8 mouse cellular contexts compared by ENCODE assay signal in the genomic region with DNA sequence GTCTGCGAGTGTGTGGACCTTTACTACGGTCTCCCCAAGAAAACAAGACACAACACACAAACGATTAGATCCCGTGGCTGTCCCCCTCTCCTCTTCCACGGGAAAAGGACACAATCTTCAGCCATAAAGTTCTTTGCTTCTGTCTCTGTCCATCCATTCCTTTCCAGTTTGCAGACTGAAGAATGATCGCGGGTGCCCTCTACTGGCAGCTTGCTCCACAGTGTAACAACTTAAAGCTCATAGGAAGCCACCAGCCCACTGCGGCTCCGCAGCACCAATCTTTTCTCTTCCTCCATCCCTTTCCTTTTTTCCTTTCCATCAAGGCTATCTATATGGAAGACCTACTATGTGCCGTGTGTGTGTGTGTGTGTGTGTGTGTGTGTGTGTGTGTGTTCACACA.
DNase-seq lines count a peak whose midpoint lies in the region; ATAC-seq and TF ChIP-seq lines count a peak whose summit lies in the region.

No protein-coding gene starts in this region.

- intact Hi-C loops in heart, adult 2 months (cut with DNase I), result loop anchor here (1.0 to 5.0 kb wide), 4 partner anchors 191 to 559 kb away; no protein-coding TSS in a partner anchor

- no peak for TF ChIP-seq POLR2A in heart, adult 2 months (IDR thresholded peaks at IDR 0.05; ENCODE audit: insufficient read depth, low read depth, low read length)
- TF ChIP-seq POLR2A in kidney, adult 2 months (IDR thresholded peaks at IDR 0.05; ENCODE audit: low read depth, low read length), result no peak

- DNase-seq in 3T3-L1 (ENCODE audit: low read depth, low spot score), result peak; percentile 81
- DNase-seq in adrenal gland, postnatal 36 days, result peak; percentile 80 to 90
- peak; percentile 64 to 82 for DNase-seq in heart, adult 2 months
- DNase-seq in kidney, adult 2 months, result peak; percentile 84
- DNase-seq in limb, embryonic 10.5 days (ENCODE audit: low spot score), result peak; percentile 90
- peak; percentile 96 for DNase-seq in midbrain, embryonic 14.5 days

- H3K9ac ChIP-seq in embryonic facial prominence, embryonic 12.5 days, result 0 out of 2 replicates have a peak overlapping the region, but pooled peaks have one; percentile 9
- H3K9ac ChIP-seq in heart, adult 2 months (ENCODE audit: low read depth, low read length), result no peak overlapping the region
- H3K9ac ChIP-seq in midbrain, embryonic 14.5 days (replicated peaks; ENCODE audit: low read length), result no peak overlapping the region
- H3K9ac ChIP-seq in stomach, embryonic 14.5 days (replicated peaks; ENCODE audit: low read depth, low read length), result no peak overlapping the region

- no peak for ATAC-seq in embryonic facial prominence, embryonic 12.5 days (ENCODE audit: insufficient number of reproducible peaks, insufficient read depth, low FRiP score, low TSS enrichment)
- peak; percentile 63 for ATAC-seq in midbrain, embryonic 14.5 days (ENCODE audit: low FRiP score, low TSS enrichment)
- peak; percentile 72; the same call in 1 of the 2 replicates for ATAC-seq in stomach, embryonic 14.5 days (ENCODE audit: insufficient number of reproducible peaks, insufficient read depth, low FRiP score, low read depth)

- no peak overlapping the region for H3K4me3 ChIP-seq in embryonic facial prominence, embryonic 12.5 days
- no peak overlapping the region for H3K4me3 ChIP-seq in heart, adult 2 months
- no peak overlapping the region for H3K4me3 ChIP-seq in kidney, adult 2 months (ENCODE audit: insufficient read depth, low read depth, low read length)
- H3K4me3 ChIP-seq in limb, embryonic 10.5 days, result no peak overlapping the region
- H3K4me3 ChIP-seq in midbrain, embryonic 14.5 days (replicated peaks; ENCODE audit: low read depth, low read length), result no peak overlapping the region
- no peak overlapping the region for H3K4me3 ChIP-seq in stomach, embryonic 14.5 days (ENCODE audit: low read depth, low read length)

- H3K79me2 ChIP-seq in heart, adult 2 months (replicated peaks; ENCODE audit: control insufficient read depth, insufficient read depth, low read length), result no peaks in the 10 kb centered on the region

- H3K9me3 ChIP-seq in embryonic facial prominence, embryonic 12.5 days, result no peaks in the 10 kb centered on the region
- H3K9me3 ChIP-seq in limb, embryonic 10.5 days (replicated peaks), result no peaks in the 10 kb centered on the region
- no peaks in the 10 kb centered on the region for H3K9me3 ChIP-seq in midbrain, embryonic 14.5 days (ENCODE audit: control insufficient read depth, low read length)
- H3K9me3 ChIP-seq in stomach, embryonic 14.5 days (ENCODE audit: control insufficient read depth, low read depth, low read length), result no peaks in the 10 kb centered on the region

- H3K4me1 ChIP-seq in embryonic facial prominence, embryonic 12.5 days, result peaks cover 24% of the 10 kb centered on the region
- H3K4me1 ChIP-seq in heart, adult 2 months (ENCODE audit: control insufficient read depth, insufficient read depth, low read length), result no peaks in the 10 kb centered on the region
- no peaks in the 10 kb centered on the region for H3K4me1 ChIP-seq in kidney, adult 2 months (ENCODE audit: control insufficient read depth, insufficient read depth, low read length)
- peaks cover 45% of the 10 kb centered on the region for H3K4me1 ChIP-seq in limb, embryonic 10.5 days
- H3K4me1 ChIP-seq in midbrain, embryonic 14.5 days (ENCODE audit: control insufficient read depth, insufficient read depth, low read length), result peaks cover 33% of the 10 kb centered on the region
- peaks cover 15% of the 10 kb centered on the region for H3K4me1 ChIP-seq in stomach, embryonic 14.5 days (ENCODE audit: control insufficient read depth, insufficient read depth, low read length)

- peak overlapping the region; percentile 69 for H3K27ac ChIP-seq in embryonic facial prominence, embryonic 12.5 days
- H3K27ac ChIP-seq in heart, adult 2 months, result no peak overlapping the region
- H3K27ac ChIP-seq in kidney, adult 2 months (ENCODE audit: insufficient read depth, low read depth, low read length), result no peak overlapping the region
- peak overlapping the region; percentile 88 for H3K27ac ChIP-seq in limb, embryonic 10.5 days
- peak overlapping the region; percentile 47; the same call in 1 of the 2 replicates for H3K27ac ChIP-seq in midbrain, embryonic 14.5 days (replicated peaks; ENCODE audit: low read depth, low read length)
- no peak overlapping the region for H3K27ac ChIP-seq in stomach, embryonic 14.5 days (ENCODE audit: low read length)

- TF ChIP-seq CTCF in heart, adult 2 months (IDR thresholded peaks at IDR 0.05), result peak; percentile 81
- peak; percentile 85 for TF ChIP-seq CTCF in kidney, adult 2 months (conservative IDR thresholded peaks at IDR 0.05; ENCODE audit: insufficient read depth, insufficient read length, low read depth, low read length)

- no peak for TF ChIP-seq EP300 in heart, adult 2 months (IDR thresholded peaks at IDR 0.05; ENCODE audit: insufficient read depth, low read depth, low read length)

- no peaks in the 10 kb centered on the region for H3K36me3 ChIP-seq in embryonic facial prominence, embryonic 12.5 days
- H3K36me3 ChIP-seq in heart, adult 2 months (ENCODE audit: control insufficient read depth, insufficient read depth, low read length), result no peaks in the 10 kb centered on the region
- no peaks in the 10 kb centered on the region for H3K36me3 ChIP-seq in kidney, adult 2 months (ENCODE audit: control insufficient read depth, insufficient read depth, low read length)
- no peaks in the 10 kb centered on the region for H3K36me3 ChIP-seq in limb, embryonic 10.5 days
- H3K36me3 ChIP-seq in midbrain, embryonic 14.5 days (ENCODE audit: control insufficient read depth, insufficient read depth, low read length), result no peaks in the 10 kb centered on the region
- H3K36me3 ChIP-seq in stomach, embryonic 14.5 days (ENCODE audit: control insufficient read depth, insufficient read depth, low read length), result no peaks in the 10 kb centered on the region

- no peak overlapping the region for H3K4me2 ChIP-seq in embryonic facial prominence, embryonic 12.5 days (replicated peaks)
- no peak overlapping the region for H3K4me2 ChIP-seq in midbrain, embryonic 14.5 days (ENCODE audit: low read length)
- H3K4me2 ChIP-seq in stomach, embryonic 14.5 days (replicated peaks; ENCODE audit: low read depth, low read length), result no peak overlapping the region

- 5% methylated on average over 10 of the region's 10 CpGs for WGBS in embryonic facial prominence, embryonic 12.5 days
- WGBS in heart, adult 2 months, result 6% methylated on average over 10 of the region's 10 CpGs
- 10% methylated on average over 10 of the region's 10 CpGs for WGBS in kidney, adult 2 months
- whole genome bisulfite sequencing in limb, embryonic 10.5 days, result 15% methylated on average over 10 of the region's 10 CpGs
- WGBS in midbrain, embryonic 14.5 days, result 11% methylated on average over 10 of the region's 10 CpGs
- 11% methylated on average over 10 of the region's 10 CpGs for WGBS in stomach, embryonic 14.5 days

- H3K27me3 ChIP-seq in embryonic facial prominence, embryonic 12.5 days, result no peaks in the 10 kb centered on the region
- no peaks in the 10 kb centered on the region for H3K27me3 ChIP-seq in heart, adult 2 months (ENCODE audit: control insufficient read depth, insufficient read depth, low read length)
- H3K27me3 ChIP-seq in kidney, adult 2 months (replicated peaks; ENCODE audit: control insufficient read depth, insufficient read depth, low read length), result no peaks in the 10 kb centered on the region
- no peaks in the 10 kb centered on the region for H3K27me3 ChIP-seq in limb, embryonic 10.5 days (ENCODE audit: low read depth, poor library complexity, severe bottlenecking)
- no peaks in the 10 kb centered on the region for H3K27me3 ChIP-seq in midbrain, embryonic 14.5 days (ENCODE audit: control insufficient read depth, insufficient read depth, low read length)
- H3K27me3 ChIP-seq in stomach, embryonic 14.5 days (ENCODE audit: control insufficient read depth, insufficient read depth, low read length), result no peaks in the 10 kb centered on the region

Comparison
In these comparisons a context has a peak if more than half of its experiments do, and no peak if none do; other contexts are left out.
1. H3K27ac ChIP-seq: peak in embryonic facial prominence, embryonic 12.5 days (single experiment), limb, embryonic 10.5 days (single experiment) and midbrain, embryonic 14.5 days (single experiment); none in heart, adult 2 months (single experiment), kidney, adult 2 months (single experiment) and stomach, embryonic 14.5 days (single experiment).
2. Peak in every context shown above with its lines, with median percentiles within 50 percentile points of each other: DNase-seq.